Mouse (Mus musculus) layer of hippocampus, postnatal 14 days (tissue): Measurements from ENCODE around the gene Gpr162. TPM values are rescaled to one million over a fixed set of nuclear protein-coding genes. Genes with fewer than 3 reads are reported as not detected.
"Not testable (repeated sequence)": the region's sequence is repeated elsewhere in the genome, so short reads cannot be mapped to it uniquely, and the experiment has no call there.

Source experiments
- DNase-seq, 2 experiments: peaks; one replicate each; pipeline ENCODE4 v3.0.0; 2021 to 2022; ENCODE audit warnings: low spot score in 2 of 2, mixed read lengths in 1 of 2
- total RNA-seq, 2 experiments: library from RNA; stranded (reverse); gene quantifications; 2 replicates each; pipeline ENCODE4 v1.2.3; 2021

Gene Gpr162
- total RNA-seq, 2 experiments from 2014 or later = 180 to 193 TPM

DNA sequence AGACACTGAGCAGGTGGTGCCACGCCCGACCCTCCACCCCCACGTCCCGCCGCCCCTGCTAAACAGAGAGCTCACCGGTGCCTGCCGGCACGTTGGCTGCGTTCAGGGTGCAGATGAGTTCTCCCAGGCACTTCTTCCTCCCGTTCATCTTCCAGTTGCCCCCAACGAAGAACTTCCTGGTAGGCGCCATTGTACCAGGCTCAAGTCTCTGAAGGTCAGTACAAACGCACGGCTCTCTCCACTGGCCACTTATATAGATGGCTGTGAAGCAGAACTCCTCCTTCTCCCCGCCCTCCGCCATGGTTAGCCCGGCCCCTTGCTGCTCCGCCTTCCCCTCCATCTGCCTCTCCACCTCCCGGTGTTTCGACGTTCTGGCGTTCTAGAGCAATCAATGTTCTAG, 49.9 kb downstream of the Gpr162 start, which contains the start of gene Tpi1:
TSS of gene Tpi1 (minus strand) at position 364 of the 400 bp plus-strand sequence.
- DNase-seq = peak; percentile 85 to 93

DNA sequence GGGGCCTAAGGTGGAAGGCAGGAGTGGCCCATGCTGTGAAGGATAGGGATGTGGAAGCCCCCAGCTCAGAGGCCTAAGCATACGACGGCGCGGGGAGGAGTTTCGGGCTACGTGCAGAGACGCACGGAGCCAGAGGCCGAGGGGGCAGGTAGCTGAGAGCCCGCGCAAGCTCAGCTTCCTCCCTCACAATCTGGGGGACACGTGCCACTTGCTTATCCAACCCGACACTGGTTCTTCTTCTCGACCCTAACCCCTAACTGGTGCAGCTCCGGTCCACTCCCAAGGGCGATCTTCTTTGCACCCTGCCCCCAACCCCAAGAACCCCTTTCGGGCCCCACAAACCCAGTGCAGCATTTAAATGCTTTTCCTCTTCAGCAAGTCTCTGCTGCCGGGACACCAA, 50.3 kb downstream of the Gpr162 start:
- peak; percentile 62 to 75 for DNase-seq

DNA sequence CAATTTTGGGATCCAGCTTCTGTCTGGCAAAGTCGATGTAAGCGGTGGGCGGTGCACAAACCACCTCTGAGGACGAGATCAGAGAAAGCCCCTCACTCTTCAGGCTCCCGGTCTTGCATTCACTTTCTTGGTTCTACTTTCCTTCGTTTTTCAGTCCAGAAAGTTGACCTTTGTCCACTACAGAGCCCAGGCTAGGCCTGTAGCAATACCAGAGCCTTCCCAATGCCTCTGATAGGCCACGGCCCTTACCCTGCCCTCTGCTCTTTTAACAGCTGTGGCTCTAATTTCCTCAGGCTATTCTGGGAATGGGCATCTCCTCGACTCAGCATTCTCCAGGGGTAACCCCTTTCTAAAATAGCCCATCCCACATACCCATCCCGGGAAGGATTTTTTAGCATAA, 50.9 kb downstream of the Gpr162 start:
- no peak for DNase-seq

DNA sequence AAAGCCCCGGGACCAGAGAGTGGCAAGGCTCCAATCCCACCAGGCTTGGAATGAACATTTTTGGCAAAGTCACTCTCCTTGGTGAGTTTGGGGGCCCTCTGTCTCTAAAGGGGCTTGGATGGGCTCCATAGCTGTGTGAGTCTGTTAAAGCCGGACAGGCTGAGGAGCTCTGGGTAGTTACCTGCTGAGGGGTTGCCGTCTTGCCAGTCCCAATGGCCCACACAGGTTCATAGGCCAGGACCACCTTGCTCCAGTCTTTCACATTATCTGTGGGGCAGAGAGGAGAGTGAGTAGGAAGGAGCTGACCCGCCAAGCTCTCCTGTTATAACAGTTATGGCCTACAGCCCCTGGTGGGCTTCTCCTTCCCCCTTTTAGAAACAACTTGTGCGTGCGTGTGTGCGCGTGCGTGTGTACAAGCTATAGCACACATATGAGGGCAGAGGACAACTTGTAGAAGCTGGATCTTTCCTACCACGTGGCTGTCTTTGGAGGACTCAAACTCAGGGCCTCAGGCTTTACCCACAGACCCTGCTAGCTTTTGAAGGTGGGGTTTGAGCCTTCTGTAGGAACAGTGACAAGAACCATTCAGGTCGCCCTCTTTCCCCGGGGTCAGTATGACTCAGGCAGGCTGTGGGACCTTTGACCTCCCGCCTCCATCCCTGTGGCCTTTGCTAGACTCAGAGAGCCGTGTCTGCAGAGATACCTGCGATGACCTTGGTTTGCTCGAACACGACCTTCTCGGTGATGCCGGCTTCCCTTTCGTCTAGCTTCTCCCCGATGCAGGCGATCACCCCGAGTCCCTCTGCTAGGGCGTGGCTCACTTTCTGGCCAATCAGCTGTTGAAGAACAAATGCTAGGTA, 51.9 kb downstream of the Gpr162 start:
- DNase-seq = no peak

DNA sequence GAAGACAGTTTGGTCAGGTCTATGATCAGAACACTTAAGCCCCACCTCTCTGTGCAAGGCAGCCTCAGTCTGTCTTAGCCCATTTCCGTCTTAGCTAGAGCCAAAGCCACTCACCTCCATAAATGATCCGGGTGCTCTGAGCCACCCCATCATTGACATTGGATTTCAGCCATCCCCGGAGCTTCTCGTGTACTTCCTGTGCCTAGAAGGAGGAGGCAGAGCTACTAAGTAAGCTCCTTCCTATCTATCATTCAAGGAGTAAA, 52.4 kb downstream of the Gpr162 start:
- DNase-seq = no peak

DNA sequence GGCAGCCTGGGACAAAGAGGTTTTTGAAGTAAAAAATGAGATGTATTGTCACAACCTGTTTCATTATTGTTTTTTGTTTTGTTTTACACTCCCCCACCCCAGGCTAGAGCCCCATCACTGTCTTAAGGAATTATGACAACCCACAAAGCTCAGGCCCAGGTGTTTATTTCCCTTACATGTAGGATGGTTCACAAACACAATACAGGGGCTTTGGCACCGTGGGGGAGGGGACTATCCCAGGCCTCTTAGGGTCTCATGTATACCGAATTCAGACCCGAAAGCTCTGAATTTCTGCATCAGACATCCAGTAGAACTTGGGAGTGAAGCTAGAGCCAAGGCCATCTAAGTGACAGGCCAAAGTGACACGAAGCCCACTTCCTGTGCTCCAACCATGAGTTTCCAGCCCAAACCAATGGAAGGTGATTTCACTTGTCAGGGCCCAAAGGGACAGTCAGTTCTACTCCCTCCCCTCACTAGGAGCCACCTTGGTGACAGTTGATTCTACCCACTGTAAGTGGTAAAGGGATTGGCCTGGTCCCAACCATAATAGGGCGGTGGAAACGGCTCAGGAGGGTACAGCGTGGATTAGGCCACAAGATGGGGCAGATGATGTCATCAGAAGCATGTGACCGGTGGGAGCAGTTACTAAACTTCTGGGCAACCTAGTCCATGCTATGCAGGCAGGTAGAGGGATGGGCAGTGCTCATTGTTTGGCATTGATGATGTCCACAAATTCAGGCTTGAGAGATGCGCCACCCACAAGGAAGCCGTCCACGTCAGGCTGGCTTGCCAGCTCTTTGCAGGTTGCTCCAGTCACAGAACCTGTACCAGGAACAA, 53.0 kb downstream of the Gpr162 start:
- not testable (repeated sequence) for DNase-seq

DNA sequence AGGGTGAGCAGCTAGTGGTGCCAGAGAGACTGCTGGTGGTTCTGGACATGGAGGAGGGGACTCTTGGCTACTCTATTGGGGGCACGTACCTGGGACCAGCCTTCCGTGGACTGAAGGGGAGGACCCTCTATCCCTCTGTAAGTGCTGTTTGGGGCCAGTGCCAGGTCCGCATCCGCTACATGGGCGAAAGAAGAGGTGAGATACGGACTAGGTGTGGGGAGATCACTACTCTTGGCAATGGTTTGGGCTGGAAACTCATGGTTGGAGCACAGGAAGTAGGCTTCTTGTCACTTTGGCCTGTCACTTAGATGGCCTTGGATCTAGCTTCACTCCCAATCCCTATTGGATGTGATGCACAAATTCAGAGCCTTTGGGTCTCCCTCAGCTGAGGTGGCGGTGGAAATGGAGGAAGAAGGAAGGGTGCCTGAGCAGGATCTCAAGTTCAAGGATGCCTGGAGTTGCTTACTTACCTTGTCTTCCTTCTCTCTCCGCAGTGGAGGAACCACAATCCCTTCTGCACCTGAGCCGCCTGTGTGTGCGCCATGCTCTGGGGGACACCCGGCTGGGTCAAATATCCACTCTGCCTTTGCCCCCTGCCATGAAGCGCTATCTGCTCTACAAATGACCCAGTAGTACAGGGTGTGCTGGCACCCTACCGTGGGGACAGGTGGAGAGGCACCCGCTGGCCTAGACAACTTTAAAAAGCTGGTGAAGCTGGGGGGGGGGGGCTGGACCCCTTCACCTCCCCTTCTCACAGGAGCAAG, 53.8 kb downstream of the Gpr162 start:
- no peak for DNase-seq

DNA sequence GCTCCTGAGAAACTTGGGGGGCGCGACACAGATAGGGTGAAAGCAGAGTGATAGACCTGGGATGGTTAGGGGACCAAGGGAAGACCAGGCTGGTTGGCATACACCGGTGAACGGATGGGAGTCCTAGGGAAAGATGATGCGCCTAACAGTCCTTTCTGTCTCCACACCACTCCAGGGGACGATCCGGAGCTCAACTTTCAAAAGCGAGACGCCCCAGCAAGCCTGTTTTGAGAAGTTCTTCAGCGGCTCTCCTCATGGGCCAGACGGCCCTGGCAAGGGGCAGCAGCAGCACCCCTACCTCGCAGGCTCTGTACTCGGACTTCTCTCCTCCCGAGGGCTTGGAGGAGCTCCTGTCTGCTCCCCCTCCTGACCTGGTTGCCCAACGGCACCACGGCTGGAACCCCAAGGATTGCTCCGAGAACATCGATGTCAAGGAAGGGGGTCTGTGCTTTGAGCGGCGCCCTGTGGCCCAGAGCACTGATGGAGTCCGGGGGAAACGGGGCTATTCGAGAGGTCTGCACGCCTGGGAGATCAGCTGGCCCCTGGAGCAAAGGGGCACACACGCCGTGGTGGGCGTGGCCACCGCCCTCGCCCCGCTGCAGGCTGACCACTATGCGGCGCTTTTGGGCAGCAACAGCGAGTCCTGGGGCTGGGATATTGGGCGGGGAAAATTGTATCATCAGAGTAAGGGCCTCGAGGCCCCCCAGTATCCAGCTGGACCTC, 54.6 kb downstream of the Gpr162 start:
- peak; percentile 72 to 73 for DNase-seq

Other genes starting within 250 kb of the Gpr162 start
- gene C1s2, start 227.9 kb downstream of the Gpr162 start, total RNA-seq = under 1 TPM; 0.23 to 0.29 TPM
- 10 to 100 TPM; 42.3 to 45.3 TPM for gene Lpcat3, start 201.0 kb downstream of the Gpr162 start, total RNA-seq
- 10 to 100 TPM; 50.7 to 51.1 TPM for gene Emg1, start 151.8 kb downstream of the Gpr162 start, total RNA-seq
- 100 to 1,000 TPM; 138 to 141 TPM for gene Phb2, start 151.6 kb downstream of the Gpr162 start, total RNA-seq
- gene Ptpn6, start 125.3 kb downstream of the Gpr162 start, total RNA-seq = 1 to 10 TPM; 3.8 to 5.7 TPM
- 100 to 1,000 TPM; 297 to 325 TPM for gene Grcc10, start 122.6 kb downstream of the Gpr162 start, total RNA-seq
- 1 to 10 TPM in 1 of 2 experiments, not detected in 1; 1.3 TPM for gene Gm45234, start 108.0 kb downstream of the Gpr162 start, total RNA-seq
- gene Atn1, start 107.5 kb downstream of the Gpr162 start, total RNA-seq = 100 to 1,000 TPM; 147 to 149 TPM
- 100 to 1,000 TPM; 667 to 671 TPM for gene Eno2, start 94.3 kb downstream of the Gpr162 start, total RNA-seq
- 1 to 10 TPM; 1.6 to 3.4 TPM for gene Lrrc23, start 84.3 kb downstream of the Gpr162 start, total RNA-seq
- 1 to 10 TPM; 5.7 to 6.7 TPM for gene Spsb2, start 55.3 kb downstream of the Gpr162 start, total RNA-seq
- 100 to 1,000 TPM; 578 to 579 TPM for gene Tpi1, start 49.7 kb downstream of the Gpr162 start, total RNA-seq
- gene Usp5, start 34.5 kb downstream of the Gpr162 start, total RNA-seq = 100 to 1,000 TPM; 180 to 183 TPM
- gene Cdca3, start 34.4 kb downstream of the Gpr162 start, total RNA-seq = 1 to 10 TPM; 2.0 to 3.4 TPM
- under 1 TPM in 1 of 2 experiments, not detected in 1; 0.21 TPM for gene Gnb3, start 23.7 kb downstream of the Gpr162 start, total RNA-seq
- 10 to 100 TPM; 24.7 to 24.8 TPM for gene P3h3, start 6.2 kb downstream of the Gpr162 start, total RNA-seq
- gene Cd4, start 24.2 kb upstream of the Gpr162 start, total RNA-seq = under 1 TPM; 0.29 to 0.58 TPM
- 1 to 10 TPM; 2.6 to 3.0 TPM for gene Lag3, start 47.7 kb upstream of the Gpr162 start, total RNA-seq
- gene Ptms, start 56.1 kb upstream of the Gpr162 start, total RNA-seq = 1,000 to 10,000 TPM; 1,231 to 1,331 TPM
- gene Mlf2, start 67.4 kb upstream of the Gpr162 start, total RNA-seq = 100 to 1,000 TPM; 681 to 696 TPM
- gene Cops7a, start 101.6 kb upstream of the Gpr162 start, total RNA-seq = 100 to 1,000 TPM; 125 to 128 TPM
- 100 to 1,000 TPM; 119 to 120 TPM for gene Pianp, start 132.7 kb upstream of the Gpr162 start, total RNA-seq
- 10 to 100 TPM; 41.9 to 49.2 TPM for gene Zfp384, start 145.2 kb upstream of the Gpr162 start, total RNA-seq
- 10 to 100 TPM; 62.5 to 62.6 TPM for gene Ing4, start 175.8 kb upstream of the Gpr162 start, total RNA-seq
- gene Acrbp, start 185.7 kb upstream of the Gpr162 start, total RNA-seq = 1 to 10 TPM; 6.2 to 8.1 TPM
- gene Lpar5, start 203.9 kb upstream of the Gpr162 start, total RNA-seq = 1 to 10 TPM in 1 of 2 experiments, under 1 TPM in 1; 0.94 to 1.6 TPM
- 100 to 1,000 TPM; 173 to 193 TPM for gene Chd4, start 232.0 kb upstream of the Gpr162 start, total RNA-seq